Mouse (Mus musculus) liver, embryonic 15.5 days (tissue): ENCODE data around the gene Olfr974. TPM values are rescaled to one million over a fixed set of nuclear protein-coding genes. Genes with fewer than 3 reads are reported as not detected.
"Not testable (repeated sequence)": the region's sequence is repeated elsewhere in the genome, so short reads cannot be mapped to it uniquely, and the experiment has no call there.

ENCODE experiments used
- ATAC-seq: fragments of 200-750 bp; cut with Nextera tagmentation; 2 replicates; pipeline ENCODE4 v1.8.0; 2017; ENCODE audit warnings: moderate number of reproducible peaks, mild to moderate bottlenecking, moderate library complexity; ENCODE audit not compliant: insufficient read depth
- H3K27ac ChIP-seq: fragments of 300-500 bp; sonication (generic); replicated peaks from 2 replicates; pipeline ENCODE4 v1.5.1; 2015; ENCODE audit warnings: mild to moderate bottlenecking, inconsistent platforms
- H3K27me3 ChIP-seq: fragments of 300-500 bp; sonication (generic); 2 replicates; pipeline ENCODE4 v1.6.1; 2015; ENCODE audit warnings: mild to moderate bottlenecking, inconsistent platforms
- H3K36me3 ChIP-seq: fragments of 300-500 bp; sonication (generic); replicated peaks from 2 replicates; pipeline ENCODE4 v1.6.1; 2015; ENCODE audit warnings: moderate library complexity, mild to moderate bottlenecking, inconsistent platforms
- H3K4me1 ChIP-seq: fragments of 300-500 bp; sonication (generic); replicated peaks from 2 replicates; pipeline ENCODE4 v1.6.1; 2015; ENCODE audit warnings: inconsistent platforms
- H3K4me2 ChIP-seq: fragments of 300-500 bp; sonication (generic); 2 replicates; pipeline ENCODE4 v1.6.1; 2015; ENCODE audit warnings: moderate library complexity, mild to moderate bottlenecking, inconsistent platforms
- H3K4me3 ChIP-seq: fragments of 300-500 bp; sonication (generic); replicated peaks from 2 replicates; pipeline ENCODE4 v1.5.1; 2015; ENCODE audit warnings: mild to moderate bottlenecking, inconsistent platforms
- H3K9ac ChIP-seq: fragments of 300-500 bp; sonication (generic); 2 replicates; pipeline ENCODE4 v1.6.1; 2015; ENCODE audit warnings: moderate library complexity, mild to moderate bottlenecking, inconsistent platforms
- H3K9me3 ChIP-seq: fragments of 300-500 bp; sonication (generic); replicated peaks from 2 replicates; pipeline ENCODE4 v1.6.1; 2016; ENCODE audit warnings: inconsistent platforms
- WGBS: fragments of 180-500 bp; shearing (Covaris S2); methylation state at CpG from one replicate; pipeline ENCODE4 v1.1.7; 2015; ENCODE audit warnings: mixed read lengths; ENCODE audit not compliant: insufficient replicate concordance; 5-methylcytosine and 5-hydroxymethylcytosine counted together
- polyA plus RNA-seq: library from polyadenylated mRNA; unstranded; fragments of >200 nt; fragmentation: Nextera tagmentation; extraction: Ambion mirVana; gene quantifications from 2 replicates; pipeline ENCODE4 v1.2.1, GENCODE M21; 2015

The Olfr974 gene
- polyA plus RNA-seq: not detected in 2 replicates

DNA sequence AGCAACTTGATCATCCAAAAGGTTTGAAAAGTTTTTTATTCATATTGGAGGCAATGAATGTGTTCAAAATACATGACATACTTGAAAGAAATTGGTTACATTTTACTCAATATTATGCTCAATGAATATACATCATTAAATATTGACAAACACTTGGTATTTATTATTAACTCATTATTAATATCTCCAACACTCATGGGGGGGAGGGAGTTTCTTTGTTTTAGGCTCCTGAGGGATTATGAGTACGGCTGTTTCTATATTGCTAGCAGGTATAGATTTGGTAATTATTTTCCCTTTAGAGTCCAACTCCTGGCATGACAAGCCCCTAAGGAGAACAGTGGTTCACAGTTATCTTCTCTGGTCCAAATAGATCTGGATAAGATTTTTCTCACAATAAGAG, at the start of gene Olfr974:
TSS of gene Olfr974 (plus strand) at position 301 of the 400 bp plus-strand sequence.
- Histone ChIP-seq H3K4me1 (no peaks in the 10 kb centered on the region), H3K9me3 (no peaks in the 10 kb centered on the region), H3K4me3 (no peak within 1 kb of the TSS), H3K9ac (no peak within 1 kb of the TSS), H3K36me3 (no peaks in the 10 kb centered on the region), H3K27ac (no peak within 1 kb of the TSS), H3K4me2 (no peak within 1 kb of the TSS), H3K27me3 (no peaks in the 10 kb centered on the region)
- WGBS: 57% methylated on average over 1 of the region's 1 CpGs
- ATAC-seq: no peak

DNA sequence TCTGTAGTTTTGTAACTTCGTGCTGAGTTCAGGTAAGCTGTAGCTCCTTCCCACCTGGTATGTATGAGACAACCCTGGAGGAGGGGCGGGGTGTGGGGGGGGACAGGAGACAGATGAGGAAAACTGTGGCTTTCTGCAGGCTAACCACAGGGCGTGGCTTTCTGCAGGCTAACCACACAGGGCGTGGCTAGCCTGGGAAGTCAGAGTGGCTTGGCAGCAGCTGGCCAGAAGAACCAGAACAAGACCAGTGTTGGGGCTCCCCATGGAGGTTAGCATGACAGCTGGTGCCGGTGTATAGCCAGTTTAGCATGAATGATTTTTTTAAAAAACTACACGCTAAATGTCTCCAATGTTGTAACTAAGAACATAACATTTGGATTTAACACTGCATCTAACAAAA, 32.2 kb upstream of the Olfr974 start:
- no peaks in the 10 kb centered on the region for H3K9me3 ChIP-seq
- WGBS: 15% methylated on average over 6 of the region's 6 CpGs
- H3K36me3 ChIP-seq: no peaks in the 10 kb centered on the region
- no peaks in the 10 kb centered on the region for H3K4me1 ChIP-seq
- ATAC-seq: no peak
- no peak overlapping the region for H3K4me2 ChIP-seq
- H3K27ac ChIP-seq: no peak overlapping the region
- no peak overlapping the region for H3K4me3 ChIP-seq
- H3K9ac ChIP-seq: no peak overlapping the region
- H3K27me3 ChIP-seq: no peaks in the 10 kb centered on the region

DNA sequence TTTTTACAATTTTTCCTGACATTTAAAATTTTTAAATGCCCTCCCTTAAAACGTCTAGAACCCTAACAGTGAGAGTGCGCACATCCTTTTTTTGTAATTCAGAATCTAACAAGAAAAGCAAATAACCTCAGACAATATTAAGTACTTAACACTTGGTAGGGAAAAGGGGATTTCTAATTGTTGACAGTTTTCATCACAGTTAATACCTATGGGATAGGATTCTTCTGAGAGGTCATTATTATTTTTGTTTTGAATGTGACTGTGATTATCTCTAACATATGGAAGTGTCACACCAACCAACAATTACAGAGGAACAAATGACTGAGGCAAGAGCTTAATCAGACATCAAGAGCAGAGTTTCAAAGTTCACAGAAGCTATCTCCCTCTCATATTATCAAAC, 30.3 kb upstream of the Olfr974 start, which contains the start of gene Olfr229:
TSS of gene Olfr229 (plus strand) at position 301 of the 400 bp plus-strand sequence.
- H3K27ac ChIP-seq: no peak within 1 kb of the TSS
- H3K4me2 ChIP-seq: no peak within 1 kb of the TSS
- H3K4me3 ChIP-seq: no peak within 1 kb of the TSS
- H3K4me1 ChIP-seq: no peaks in the 10 kb centered on the region
- 62% methylated on average over 2 of the region's 2 CpGs for WGBS
- no peak within 1 kb of the TSS for H3K9ac ChIP-seq
- no peak for ATAC-seq
- no peaks in the 10 kb centered on the region for H3K27me3 ChIP-seq
- H3K9me3 ChIP-seq: no peaks in the 10 kb centered on the region
- no peaks in the 10 kb centered on the region for H3K36me3 ChIP-seq

- H3K27ac ChIP-seq: no peak overlapping the region
- no peaks in the 10 kb centered on the region for H3K9me3 ChIP-seq
- ATAC-seq: no peak
- no peak overlapping the region for H3K4me2 ChIP-seq
- 33% methylated on average over 3 of the region's 3 CpGs for WGBS
- H3K4me1 ChIP-seq: no peaks in the 10 kb centered on the region
- no peaks in the 10 kb centered on the region for H3K27me3 ChIP-seq
- H3K9ac ChIP-seq: no peak overlapping the region
- no peak overlapping the region for H3K4me3 ChIP-seq
- no peaks in the 10 kb centered on the region for H3K36me3 ChIP-seq
Observed at GRCm38 (mm10) chr9:39909939-39910338, 27.4 kb upstream of the Olfr974 start.

DNA sequence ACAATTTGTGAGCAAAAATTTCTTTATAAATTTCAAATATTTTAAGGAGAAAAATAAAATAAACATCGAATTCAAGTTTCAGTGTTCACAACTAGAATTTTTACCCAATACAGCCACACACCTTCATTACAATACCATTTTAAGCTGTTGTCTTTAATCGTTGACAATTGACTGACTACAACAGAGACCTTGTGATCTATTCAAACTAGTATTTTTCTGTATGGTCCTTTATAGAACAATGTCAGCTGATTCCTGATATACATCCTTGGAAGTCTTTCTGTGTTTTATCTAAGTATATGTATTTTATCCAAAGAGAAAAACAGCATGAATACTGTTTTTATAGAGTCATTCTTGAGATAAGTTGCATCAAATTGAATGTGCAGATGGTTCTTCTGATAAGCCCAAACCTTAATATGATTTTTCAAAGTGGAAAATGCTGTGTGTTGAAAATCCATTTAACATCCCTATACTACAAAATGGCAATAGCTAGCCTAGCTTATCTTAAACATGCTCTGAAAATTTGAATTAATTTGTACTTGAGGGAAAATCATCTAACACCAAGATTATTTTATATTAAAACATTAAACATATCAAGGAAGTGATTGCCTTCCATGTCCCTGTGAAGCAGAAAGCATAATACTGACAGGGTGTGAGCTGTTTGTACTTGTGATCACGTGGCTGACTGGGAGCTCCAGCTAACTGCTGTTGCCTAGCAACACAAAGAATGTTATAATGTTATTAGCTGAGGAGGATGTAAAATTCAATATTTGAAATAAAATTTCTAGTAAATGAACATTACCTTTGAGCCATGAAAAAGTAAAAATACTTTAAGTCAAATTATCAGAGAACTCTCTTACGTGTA, 9.1 kb upstream of the Olfr974 start:
- WGBS: no CpG with 5 or more reads among the region's 4 CpGs
- H3K9ac ChIP-seq, H3K9me3 ChIP-seq, H3K4me1 ChIP-seq, ATAC-seq, H3K36me3 ChIP-seq, H3K27ac ChIP-seq, H3K4me2 ChIP-seq, H3K27me3 ChIP-seq, H3K4me3 ChIP-seq: not testable (repeated sequence)

GRCm38 (mm10) chr9:39928837-39929236, 8.5 kb upstream of the Olfr974 start:
- H3K27me3 ChIP-seq, ATAC-seq, H3K4me3 ChIP-seq, H3K27ac ChIP-seq, H3K4me2 ChIP-seq, H3K4me1 ChIP-seq, H3K36me3 ChIP-seq, H3K9ac ChIP-seq, H3K9me3 ChIP-seq: not testable (repeated sequence)
- 29% methylated on average over 1 of the region's 1 CpGs for WGBS

DNA sequence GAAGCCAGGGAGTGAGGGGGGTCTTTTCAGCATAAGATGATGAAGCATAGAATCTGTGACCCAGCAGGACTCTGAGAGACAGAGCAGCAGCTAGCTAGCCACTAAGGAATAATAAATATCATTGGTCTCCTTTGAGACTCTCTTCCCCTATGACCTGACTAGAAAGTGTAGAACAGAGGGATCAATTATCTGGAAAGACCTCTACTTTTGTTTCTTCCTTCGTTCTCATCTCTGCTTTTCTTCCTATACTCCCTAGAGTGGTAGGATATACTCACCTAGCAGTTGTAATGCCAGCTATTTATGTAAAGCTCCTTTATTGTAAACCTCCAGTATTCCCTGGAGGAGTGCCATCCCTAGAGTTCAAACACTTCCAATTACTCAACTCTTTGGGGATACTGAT, 14.6 kb downstream of the Olfr974 start, which contains the start of gene Olfr975:
TSS of gene Olfr975 (minus strand) at position 101 of the 400 bp plus-strand sequence.
- 29% methylated on average over 1 of the region's 1 CpGs for WGBS
- Histone ChIP-seq H3K4me3 (no peak within 1 kb of the TSS), H3K9ac (no peak within 1 kb of the TSS), H3K4me2 (no peak within 1 kb of the TSS), H3K36me3 (no peaks in the 10 kb centered on the region), H3K27me3 (no peaks in the 10 kb centered on the region), H3K4me1 (no peaks in the 10 kb centered on the region), H3K9me3 (no peaks in the 10 kb centered on the region), H3K27ac (no peak within 1 kb of the TSS)
- ATAC-seq: no peak

GRCm38 (mm10) chr9:39961033-39961432, 23.7 kb downstream of the Olfr974 start, which contains the start of gene Olfr976:
TSS of gene Olfr976 (minus strand) at chr9:39961133.
- not testable (repeated sequence) for H3K27me3 ChIP-seq, H3K4me2 ChIP-seq, H3K4me1 ChIP-seq, H3K36me3 ChIP-seq, H3K4me3 ChIP-seq, H3K9ac ChIP-seq, H3K27ac ChIP-seq, H3K9me3 ChIP-seq, ATAC-seq
- 64% methylated on average over 8 of the region's 9 CpGs for WGBS

DNA sequence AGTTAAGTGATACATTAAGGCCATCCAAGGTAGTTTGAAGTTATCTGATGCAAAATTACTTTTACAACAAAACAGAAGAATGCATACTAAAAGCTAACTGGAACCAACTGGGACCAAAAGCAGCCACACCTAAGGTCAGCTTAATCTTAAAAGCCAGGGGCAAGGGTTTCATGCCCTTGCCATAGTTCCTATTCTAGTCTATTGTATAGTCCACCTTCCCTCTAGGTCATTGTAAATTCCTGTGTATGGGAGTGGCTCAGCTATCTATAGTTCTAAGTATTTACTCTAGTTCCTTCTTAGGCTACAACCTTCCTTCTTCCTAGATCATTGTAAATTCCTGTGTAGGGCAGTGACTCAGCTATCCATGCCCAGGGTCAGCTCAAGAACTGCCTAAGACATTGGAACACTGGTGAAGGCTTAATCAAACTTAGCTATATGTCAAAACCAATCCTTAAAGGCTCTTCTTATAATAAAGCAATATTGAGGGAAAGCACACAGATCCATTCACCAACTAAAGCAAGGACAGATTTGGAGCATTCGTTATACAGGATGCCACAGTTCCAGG, 39.4 kb downstream of the Olfr974 start:
- H3K9me3 ChIP-seq, H3K36me3 ChIP-seq, H3K4me2 ChIP-seq, H3K27me3 ChIP-seq, H3K4me1 ChIP-seq, H3K4me3 ChIP-seq, H3K9ac ChIP-seq, ATAC-seq, H3K27ac ChIP-seq: not testable (repeated sequence)
- WGBS: 61% methylated on average over 1 of the region's 1 CpGs

- Histone ChIP-seq H3K9ac (no peak within 1 kb of the TSS), H3K4me2 (no peak within 1 kb of the TSS), H3K9me3 (no peaks in the 10 kb centered on the region), H3K36me3 (no peaks in the 10 kb centered on the region), H3K27ac (no peak within 1 kb of the TSS), H3K4me1 (no peaks in the 10 kb centered on the region), H3K27me3 (no peaks in the 10 kb centered on the region), H3K4me3 (no peak within 1 kb of the TSS)
- ATAC-seq: no peak
- 59% methylated on average over 2 of the region's 2 CpGs for WGBS
Observed at GRCm38 (mm10) chr9:39991813-39992212, 54.5 kb downstream of the Olfr974 start, which contains the start of gene Olfr978. TSS of gene Olfr978 (plus strand) at chr9:39992113.
